Mouse (Mus musculus): ENCODE data around the gene Hepacam. TPM values are rescaled to one million over a fixed set of nuclear protein-coding genes. Genes with fewer than 3 reads are reported as not detected.

Hepacam gene
- polyA plus RNA-seq, 1 experiment from 2014 or later = not detected

GRCm38 (mm10) chr9:37383161-37383560 lies 16.0 kb downstream of the Hepacam start:
- ATAC-seq (no peak), DNase-seq (ENCODE audit: low read depth, low spot score) (no peak)
- H3K27me3 ChIP-seq = peaks cover 17% of the 10 kb centered on the region
- in situ Hi-C loops (cut with MboI; ENCODE audit: low pct_unique_long_range_greater_than_20kb) = no loop called here
- TF ChIP-seq CTCF (IDR thresholded peaks at IDR 0.05) = no peak
- ChIA-PET POLR2A (no interaction called here), CTCF (no interaction called here)

DNA sequence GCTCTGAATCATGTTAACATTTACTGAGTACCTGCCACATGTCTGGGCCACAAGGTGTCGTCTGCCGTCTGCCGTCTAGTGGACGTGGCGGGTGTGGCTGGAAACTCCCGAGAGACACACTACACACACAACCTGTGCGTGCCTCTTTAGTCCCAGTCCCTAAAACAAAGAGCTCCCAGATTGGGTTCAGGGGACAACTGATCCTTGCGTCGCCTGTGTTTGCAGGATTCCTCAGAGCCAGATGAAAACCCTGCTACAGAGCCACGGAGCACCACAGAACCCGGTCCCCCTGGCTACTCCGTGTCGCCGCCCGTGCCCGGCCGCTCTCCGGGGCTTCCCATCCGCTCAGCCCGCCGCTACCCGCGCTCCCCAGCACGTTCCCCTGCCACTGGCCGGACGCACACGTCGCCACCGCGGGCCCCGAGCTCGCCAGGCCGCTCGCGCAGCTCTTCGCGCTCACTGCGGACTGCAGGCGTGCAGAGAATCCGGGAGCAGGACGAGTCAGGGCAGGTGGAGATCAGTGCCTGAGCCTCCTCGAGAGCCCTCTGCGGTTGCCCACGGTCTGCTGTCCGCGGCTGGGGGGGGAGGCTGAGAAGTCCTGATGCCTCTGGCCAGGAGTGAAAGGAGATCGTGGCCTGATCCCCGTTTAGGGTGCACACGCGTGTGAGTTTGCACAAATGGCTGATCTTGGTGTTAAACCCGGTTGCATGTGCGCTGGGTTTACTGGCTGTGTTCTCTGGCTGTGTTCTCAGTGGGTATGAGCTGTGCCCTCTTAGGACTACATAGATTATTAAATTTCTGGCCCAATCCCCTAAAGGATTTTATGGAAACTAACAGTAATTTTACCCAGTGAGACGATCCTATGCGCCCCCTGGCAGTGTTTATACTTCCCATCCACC lies 17.4 kb downstream of the Hepacam start:
- ChIA-PET POLR2A (no interaction called here), CTCF (no interaction called here)
- peaks cover 14% of the 10 kb centered on the region for H3K27me3 ChIP-seq
- no peak for ATAC-seq
- TF ChIP-seq CTCF (IDR thresholded peaks at IDR 0.05) = no peak
- DNase-seq (ENCODE audit: low read depth, low spot score) = no peak
- in situ Hi-C loops (cut with MboI; ENCODE audit: low pct_unique_long_range_greater_than_20kb) = no loop called here

- ChIA-PET CTCF (no interaction called here), POLR2A (no interaction called here)
- DNase-seq (ENCODE audit: low read depth, low spot score) (no peak), ATAC-seq (no peak)
- in situ Hi-C loops (cut with MboI; ENCODE audit: low pct_unique_long_range_greater_than_20kb) = no loop called here
- H3K27me3 ChIP-seq = peaks cover 29% of the 10 kb centered on the region
- no peak for TF ChIP-seq CTCF (IDR thresholded peaks at IDR 0.05)
Measured at GRCm38 (mm10) chr9:37390891-37391290, 23.7 kb downstream of the Hepacam start.

- TF ChIP-seq CTCF (IDR thresholded peaks at IDR 0.05) = no peak
- H3K27me3 ChIP-seq = peaks cover 30% of the 10 kb centered on the region
- DNase-seq (ENCODE audit: low read depth, low spot score) (no peak), ATAC-seq (no peak)
- in situ Hi-C loops (cut with MboI; ENCODE audit: low pct_unique_long_range_greater_than_20kb) = no loop called here
- CTCF ChIA-PET = no interaction called here
- POLR2A ChIA-PET = no interaction called here
Measured at GRCm38 (mm10) chr9:37392071-37392470, 24.9 kb downstream of the Hepacam start.

- POLR2A ChIA-PET = interaction anchor here (0.6 kb wide), 1 partner anchor 27 kb away, joined by 6 read pairs; no protein-coding TSS in a partner anchor
- CTCF ChIA-PET = no interaction called here
- ATAC-seq = no peak
- no peak for TF ChIP-seq CTCF (IDR thresholded peaks at IDR 0.05)
- peaks cover 33% of the 10 kb centered on the region for H3K27me3 ChIP-seq
- DNase-seq (ENCODE audit: low read depth, low spot score) = no peak
- in situ Hi-C loops (cut with MboI; ENCODE audit: low pct_unique_long_range_greater_than_20kb) = no loop called here
Measured at GRCm38 (mm10) chr9:37393482-37394131, 26.5 kb downstream of the Hepacam start.

DNA sequence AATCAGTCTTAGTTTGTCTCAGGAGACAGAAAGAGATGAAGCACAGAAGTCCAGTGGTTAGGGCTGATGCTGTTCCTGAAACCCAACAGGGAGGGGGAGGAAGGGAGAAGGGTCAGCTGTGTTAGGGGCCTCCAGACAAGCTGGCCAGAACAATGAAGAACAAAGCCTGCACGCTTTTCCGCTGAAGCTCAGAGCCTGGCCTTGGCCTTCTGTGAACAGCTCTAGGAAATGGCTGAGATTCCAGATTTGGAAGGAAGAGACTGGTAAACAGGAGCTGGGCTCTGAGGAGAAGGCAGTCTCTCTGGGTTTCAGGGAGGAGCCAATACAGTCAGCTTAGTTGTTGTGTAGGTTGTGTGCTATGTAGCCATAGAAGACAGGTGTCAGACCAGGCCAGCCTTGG lies 33.4 kb downstream of the Hepacam start:
- no peak for ATAC-seq

GRCm38 (mm10) chr9:37401802-37402201 lies 34.7 kb downstream of the Hepacam start, which contains the start of gene Robo4:
Gene Robo4 (plus strand): TSS chr9:37401897.
- DNase-seq (ENCODE audit: low read depth, low spot score) (no peak), ATAC-seq (no peak)
- ChIA-PET POLR2A (no interaction called here), CTCF (no interaction called here)
- no peak for TF ChIP-seq CTCF (IDR thresholded peaks at IDR 0.05)
- in situ Hi-C loops (cut with MboI; ENCODE audit: low pct_unique_long_range_greater_than_20kb) = no loop called here
- H3K27me3 ChIP-seq = peaks cover 14% of the 10 kb centered on the region

More for the DNA sequence above, 33.4 kb downstream of the Hepacam start:
- ChIA-PET CTCF (no interaction called here), POLR2A (no interaction called here)
- TF ChIP-seq CTCF (IDR thresholded peaks at IDR 0.05) = no peak
- in situ Hi-C loops (cut with MboI; ENCODE audit: low pct_unique_long_range_greater_than_20kb) = no loop called here
- DNase-seq (ENCODE audit: low read depth, low spot score) = no peak
- H3K27me3 ChIP-seq = peaks cover 20% of the 10 kb centered on the region

DNA sequence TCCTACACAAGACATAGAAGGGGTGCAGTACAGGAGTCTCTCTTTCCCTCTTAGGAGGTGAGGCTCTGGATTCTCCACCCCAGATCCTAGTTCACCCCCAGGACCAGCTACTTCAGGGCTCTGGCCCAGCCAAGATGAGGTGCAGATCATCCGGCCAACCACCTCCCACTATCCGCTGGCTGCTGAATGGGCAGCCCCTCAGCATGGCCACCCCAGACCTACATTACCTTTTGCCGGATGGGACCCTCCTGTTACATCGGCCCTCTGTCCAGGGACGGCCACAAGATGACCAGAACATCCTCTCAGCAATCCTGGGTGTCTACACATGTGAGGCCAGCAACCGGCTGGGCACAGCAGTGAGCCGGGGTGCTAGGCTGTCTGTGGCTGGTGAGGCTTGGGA lies 35.4 kb downstream of the Hepacam start:
- ChIA-PET CTCF (no interaction called here), POLR2A (no interaction called here)
- DNase-seq (ENCODE audit: low read depth, low spot score) (no peak), ATAC-seq (no peak)
- in situ Hi-C loops (cut with MboI; ENCODE audit: low pct_unique_long_range_greater_than_20kb) = no loop called here
- H3K27me3 ChIP-seq = peaks cover 12% of the 10 kb centered on the region
- TF ChIP-seq CTCF (IDR thresholded peaks at IDR 0.05) = no peak

GRCm38 (mm10) chr9:37403011-37403410 lies 35.9 kb downstream of the Hepacam start:
- DNase-seq (ENCODE audit: low read depth, low spot score) (no peak), ATAC-seq (no peak)
- CTCF ChIA-PET = interaction anchor here (1.4 kb wide), 1 partner anchor 25 kb away, joined by 4 read pairs; no protein-coding TSS in a partner anchor
- POLR2A ChIA-PET = no interaction called here
- TF ChIP-seq CTCF (IDR thresholded peaks at IDR 0.05) = no peak
- H3K27me3 ChIP-seq = peaks cover 17% of the 10 kb centered on the region
- in situ Hi-C loops (cut with MboI; ENCODE audit: low pct_unique_long_range_greater_than_20kb) = no loop called here

DNA sequence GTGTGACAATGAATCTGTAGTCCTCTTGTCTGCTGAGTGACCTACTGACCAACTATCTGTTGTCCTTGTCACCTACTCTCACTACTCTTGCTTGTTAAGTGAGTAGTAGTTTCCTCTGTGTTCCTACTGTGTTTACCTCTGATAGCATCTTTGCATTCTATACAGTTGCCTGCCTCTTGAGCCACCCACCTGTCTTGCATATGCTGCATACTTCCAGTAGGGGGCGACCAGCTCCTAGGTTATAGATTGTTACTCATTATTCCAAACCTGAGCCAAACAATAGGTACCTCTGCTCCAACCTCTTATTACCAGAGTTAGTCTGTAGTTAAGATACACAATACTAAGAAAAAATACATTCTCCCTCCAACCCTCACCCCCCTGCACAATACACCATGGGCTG lies 39.2 kb downstream of the Hepacam start:
- TF ChIP-seq CTCF (IDR thresholded peaks at IDR 0.05) = peak; percentile 82
- ATAC-seq (peak; percentile 31), DNase-seq (ENCODE audit: low read depth, low spot score) (no peak)
- ChIA-PET CTCF (interaction anchor here (1.0 to 2.0 kb wide), 7 partner anchors 8 to 230 kb away, joined by 3 to 7 read pairs (median 4); no protein-coding TSS in a partner anchor), POLR2A (no interaction called here)
- in situ Hi-C loops (cut with MboI; ENCODE audit: low pct_unique_long_range_greater_than_20kb) = no loop called here
- H3K27me3 ChIP-seq = peaks cover 21% of the 10 kb centered on the region
